Mouse (Mus musculus): ENCODE data around the gene Pga5.

Gene Pga5

DNA sequence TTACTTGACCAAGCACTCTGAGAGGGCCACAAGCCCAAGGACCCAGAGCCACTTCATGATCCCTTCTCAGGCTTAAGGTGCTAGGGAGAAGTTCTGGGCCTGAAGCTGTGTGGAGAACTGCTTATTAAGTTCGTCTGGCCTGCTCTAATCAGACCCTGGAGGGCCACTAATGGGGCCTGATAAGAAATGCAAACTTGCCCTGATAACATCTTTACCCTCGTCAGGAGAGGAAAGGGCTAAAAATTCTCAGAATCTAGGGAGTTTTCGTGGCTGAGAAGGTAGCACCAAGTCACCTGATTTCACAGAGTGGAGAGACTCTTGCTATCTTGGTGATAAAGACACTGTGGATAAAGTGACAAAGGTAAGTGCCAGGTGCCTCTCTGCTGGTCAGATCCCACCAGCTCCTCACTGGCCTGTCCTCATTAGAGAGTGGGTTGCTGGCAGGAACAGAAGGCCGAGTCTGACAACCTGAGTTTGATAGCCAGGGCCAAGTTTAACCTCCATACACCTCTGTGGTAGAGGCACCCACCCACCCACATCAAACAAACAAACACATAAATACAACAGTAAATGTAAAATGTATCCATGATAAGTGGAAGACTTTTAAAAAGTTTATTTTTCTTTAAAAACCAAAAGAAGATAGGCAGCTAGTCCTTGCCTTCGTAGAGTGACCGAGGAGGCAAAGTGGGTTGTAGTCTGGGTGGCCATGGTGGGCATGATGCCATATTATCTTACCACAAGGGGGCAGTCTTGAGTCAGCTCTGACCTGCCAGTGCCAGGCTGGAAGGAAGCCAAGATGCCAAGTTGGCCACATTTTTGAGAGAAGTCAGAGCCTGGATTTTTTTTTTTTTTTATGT, at the start of gene Pga5:
Gene Pga5, minus strand, starts transcription at position 157 of the 857 bp plus-strand sequence.
- DNase-seq: peak; percentile 79

DNA sequence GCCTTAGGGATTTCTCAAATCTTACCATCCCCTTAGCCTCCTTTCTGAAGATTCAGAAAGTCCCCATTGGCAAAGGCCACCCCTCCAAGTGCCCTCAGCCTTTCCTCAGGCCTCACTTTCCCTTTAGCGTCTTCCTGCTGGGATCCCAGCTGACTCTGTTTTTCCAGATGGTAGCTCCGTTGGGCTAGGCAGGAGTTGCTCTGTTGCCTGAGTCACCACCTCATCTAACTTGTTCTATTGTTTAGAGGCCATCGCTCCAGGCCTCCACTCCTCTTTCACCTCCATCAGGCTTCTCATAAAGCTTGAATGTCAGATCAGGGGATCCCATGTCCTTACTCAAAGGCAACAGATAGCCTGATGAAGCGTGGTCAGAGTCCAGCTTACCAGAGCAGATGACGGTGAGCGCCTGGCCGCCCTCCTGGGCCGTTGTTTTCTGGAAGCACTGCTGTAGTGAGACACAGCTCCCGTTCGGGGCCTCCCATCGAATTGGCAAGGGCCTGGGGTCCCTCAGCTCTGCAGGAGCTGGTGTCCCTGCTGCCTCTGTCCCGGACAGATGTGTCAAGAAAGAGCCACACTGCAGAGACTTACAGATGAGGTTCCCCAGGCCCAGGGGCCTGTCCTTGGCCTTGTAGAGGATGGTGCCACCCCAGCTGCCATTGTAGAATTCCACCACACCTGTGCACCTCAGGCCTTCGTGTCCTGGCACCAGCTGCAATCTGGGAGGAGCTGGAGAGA, 46.9 kb upstream of the Pga5 start:
- no peak for DNase-seq

DNA sequence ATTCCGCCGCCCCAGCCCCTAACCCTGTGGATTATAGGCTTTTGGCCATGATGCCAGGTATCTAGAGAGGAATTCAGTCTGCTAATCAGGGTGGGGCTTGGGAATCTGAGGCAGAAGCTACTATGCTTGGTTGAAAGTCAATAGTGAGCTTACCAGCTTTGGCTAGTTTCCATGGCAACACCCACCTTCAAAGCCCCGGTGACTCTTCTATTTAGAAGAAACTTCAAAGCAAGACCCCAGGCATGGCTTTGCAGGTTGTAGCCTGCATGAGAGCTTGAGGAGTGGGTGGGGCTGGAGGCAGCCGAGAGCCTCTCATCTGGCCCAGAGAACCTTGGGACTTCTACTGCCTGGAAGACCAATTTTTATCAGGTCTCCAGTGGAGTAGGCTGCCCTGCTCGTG, 45.8 kb upstream of the Pga5 start:
- DNase-seq: no peak

DNA sequence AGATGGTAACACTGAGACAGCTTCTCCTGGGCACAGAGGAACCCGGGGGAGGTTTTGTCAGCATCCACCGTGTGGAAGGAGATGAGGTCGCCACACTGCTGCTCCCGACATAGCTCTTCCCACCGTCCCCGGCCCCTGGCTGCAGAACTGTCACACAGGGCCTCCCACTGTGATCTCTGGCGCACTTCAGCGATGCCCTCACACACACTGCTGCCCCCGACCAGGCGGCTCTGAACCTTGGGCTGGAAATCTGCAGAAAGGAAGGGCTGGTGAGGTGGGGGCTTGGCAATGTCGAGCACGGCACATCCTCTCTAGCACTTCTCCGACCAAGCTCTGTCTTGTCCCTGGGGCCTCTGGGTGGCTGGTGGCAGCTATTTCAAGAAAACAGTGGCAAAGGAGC, 45.2 kb upstream of the Pga5 start:
- DNase-seq: no peak

DNA sequence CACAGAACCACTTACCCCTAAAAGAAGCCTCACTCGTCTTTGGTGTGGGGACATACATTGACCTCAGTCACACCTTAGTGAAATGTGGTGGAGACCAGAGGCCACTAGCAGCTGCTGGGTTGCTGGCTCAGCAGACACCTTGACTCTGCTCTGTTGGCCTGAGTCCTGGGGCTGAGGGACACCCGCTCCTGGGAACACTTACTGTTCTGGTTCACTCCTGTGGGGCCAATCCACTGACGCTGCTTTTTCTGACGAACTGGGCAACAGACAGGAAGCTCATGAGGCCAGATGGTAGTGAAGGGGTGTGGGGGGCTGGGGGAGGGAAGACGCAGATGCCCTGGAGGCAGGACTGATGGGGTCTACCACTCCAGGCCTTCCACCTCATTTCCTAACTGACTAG, 43.2 kb upstream of the Pga5 start:
- DNase-seq: no peak

DNA sequence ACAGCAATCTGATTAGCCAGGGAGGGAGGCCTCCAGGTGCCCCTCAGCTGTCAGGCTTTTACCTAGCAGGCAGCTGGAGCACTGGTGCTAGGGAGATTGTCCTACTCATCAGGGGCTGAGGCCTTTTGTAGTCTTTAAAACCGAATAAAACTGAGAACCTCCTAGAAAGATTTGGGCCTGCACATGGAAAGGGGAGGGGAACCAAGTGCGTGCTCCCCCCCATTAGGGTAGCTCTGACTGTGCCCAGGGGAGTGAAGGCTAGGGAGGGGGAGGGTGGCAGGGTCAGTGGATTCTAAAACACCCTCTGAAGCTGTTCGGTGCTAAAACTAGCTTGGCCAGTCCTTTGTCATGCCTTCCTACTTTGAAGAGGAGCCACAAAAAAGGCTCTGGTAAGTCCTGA, 42.7 kb upstream of the Pga5 start:
- no peak for DNase-seq

DNA sequence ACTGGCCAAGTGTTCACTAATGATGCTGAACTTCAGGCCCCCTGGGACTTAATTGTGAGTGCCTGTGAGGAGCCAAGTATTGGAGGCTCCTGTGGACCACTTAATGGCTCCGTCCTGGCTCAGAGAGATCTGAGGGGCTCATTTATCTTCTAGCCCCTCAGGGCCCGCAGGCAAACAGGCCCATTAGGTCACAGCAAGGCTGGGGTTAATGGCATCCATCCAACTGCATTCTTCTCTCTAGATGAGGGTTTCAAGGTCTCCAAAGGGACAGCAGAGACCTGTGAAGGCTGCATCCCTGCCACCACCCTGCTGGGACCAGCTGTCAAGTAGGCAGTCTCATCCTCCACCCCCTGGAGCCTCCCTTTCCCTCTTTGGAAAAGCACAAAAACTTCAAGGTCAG, 41.9 kb upstream of the Pga5 start:
- no peak for DNase-seq

DNA sequence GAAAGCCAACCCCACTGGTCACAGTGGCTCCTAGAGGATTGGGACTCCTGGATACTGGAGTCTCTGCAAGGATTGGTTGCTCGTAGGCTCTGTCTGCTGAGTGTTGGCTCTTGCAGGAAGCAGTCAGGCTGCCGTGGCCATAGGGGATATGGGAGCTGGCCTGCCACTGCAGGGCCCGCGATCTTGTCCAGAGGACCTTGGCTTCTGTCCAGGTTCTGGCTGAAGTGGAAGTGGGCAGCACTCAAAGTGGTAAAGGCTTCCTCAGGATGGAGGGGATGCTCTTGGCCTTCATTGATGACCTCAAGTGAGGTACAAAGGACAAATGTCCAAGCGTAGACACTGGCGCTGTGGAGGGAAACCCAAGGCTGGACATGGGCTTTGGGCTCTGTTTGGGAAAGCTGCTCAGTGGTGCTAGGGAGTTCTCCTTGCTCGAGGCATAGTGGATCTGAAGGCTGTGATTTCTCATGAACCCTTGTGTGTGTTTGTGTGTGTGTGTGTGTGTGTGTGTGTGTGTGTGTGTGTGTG, 40.4 kb upstream of the Pga5 start:
- DNase-seq: no peak

DNA sequence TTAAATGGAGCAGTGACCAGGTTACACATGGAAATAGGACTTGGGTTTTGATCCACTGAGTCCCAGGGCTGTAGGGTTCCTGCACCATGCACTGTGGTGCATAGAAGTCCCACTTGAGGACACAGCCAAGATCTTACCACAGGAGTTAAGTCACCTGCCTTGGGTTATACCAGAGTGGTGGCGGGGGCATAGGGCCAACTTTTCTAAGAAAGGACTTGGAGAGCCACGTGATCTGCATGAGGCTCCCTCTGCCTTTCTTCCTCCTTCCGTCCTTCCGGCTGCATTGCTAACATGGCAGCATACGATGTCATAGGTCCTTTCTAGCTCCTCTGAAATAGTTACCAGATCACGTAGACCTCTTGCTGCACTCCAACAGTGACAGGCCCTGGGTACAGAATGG, 37.6 kb upstream of the Pga5 start:
- DNase-seq: no peak

DNA sequence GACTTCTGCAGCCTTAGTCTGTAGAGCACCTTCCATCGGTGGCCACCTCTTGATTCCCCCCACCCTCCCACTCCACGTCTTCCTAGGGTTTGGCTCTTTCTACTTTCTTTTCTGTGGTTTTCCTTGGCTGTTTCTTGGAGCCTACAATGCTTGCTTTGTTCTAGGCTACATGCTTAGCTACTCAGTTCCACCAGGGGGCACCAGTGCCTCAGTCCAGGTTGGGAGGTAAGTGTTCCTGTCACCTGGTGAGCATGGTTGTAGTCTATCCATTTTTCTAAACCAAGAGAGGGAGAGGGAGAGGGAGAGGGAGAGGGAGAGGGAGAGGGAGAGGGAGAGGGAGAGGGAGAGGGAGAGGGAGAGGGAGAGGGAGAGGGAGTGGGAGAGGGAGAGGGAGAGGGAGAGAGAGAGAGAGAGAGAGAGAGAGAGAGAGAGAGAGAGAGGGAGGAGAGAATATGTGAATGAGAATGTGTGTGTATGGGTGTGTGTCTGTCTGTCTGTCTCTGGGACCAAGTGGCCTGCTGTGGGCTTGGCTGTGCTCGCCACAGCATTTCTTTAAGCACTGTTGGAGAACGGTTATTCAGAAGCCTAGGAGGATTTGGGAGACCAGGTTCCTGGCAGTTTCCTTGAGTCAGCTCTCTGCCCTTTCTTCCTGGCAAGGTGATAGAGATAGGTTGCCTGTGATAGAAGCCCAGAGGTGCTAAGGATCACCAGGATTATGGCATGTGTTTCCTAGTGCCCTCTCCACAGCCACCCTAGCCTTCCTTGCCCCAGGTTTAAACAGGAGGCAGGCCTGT, 37.0 kb upstream of the Pga5 start:
- DNase-seq: peak; percentile 85 to 87

DNA sequence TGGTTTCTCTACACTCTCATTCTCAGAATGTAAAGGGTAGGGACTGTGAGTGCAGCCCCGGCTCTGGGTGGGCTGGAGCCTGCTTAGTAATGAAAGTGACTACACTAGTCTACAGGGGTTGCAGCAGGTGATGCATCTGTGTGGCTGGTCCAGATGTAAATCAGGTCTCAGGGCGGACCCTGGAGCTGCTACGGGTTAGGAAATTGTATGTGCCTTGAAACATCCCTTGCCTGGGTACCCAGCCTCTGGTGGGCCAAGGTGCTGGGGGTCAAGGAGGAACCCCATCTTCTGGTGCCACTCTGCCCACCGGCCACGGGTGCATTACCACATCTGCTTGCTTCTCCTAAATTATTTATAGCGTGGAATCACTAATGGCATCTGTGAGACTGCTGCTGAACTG, 36.3 kb upstream of the Pga5 start:
- no peak for DNase-seq

DNA sequence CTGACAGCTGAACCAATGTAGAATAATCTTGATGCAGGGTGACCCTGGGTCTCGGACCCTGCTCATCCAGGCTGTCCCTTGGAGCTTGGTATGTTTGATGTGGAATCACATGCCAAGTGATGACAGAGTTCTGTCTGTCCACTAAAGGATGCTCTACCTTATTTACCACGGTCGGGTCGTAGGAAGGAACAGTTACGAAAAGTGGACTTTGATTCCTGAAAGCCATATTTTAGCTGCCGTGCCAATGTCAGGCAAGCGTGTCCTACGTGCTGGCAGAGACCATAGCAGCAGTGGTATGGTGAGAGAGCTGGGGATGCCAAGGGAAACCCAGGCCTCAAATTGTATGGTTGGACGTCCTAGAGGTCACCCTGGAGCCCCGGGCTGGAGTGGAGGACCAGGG, 35.7 kb upstream of the Pga5 start:
- DNase-seq: no peak

DNA sequence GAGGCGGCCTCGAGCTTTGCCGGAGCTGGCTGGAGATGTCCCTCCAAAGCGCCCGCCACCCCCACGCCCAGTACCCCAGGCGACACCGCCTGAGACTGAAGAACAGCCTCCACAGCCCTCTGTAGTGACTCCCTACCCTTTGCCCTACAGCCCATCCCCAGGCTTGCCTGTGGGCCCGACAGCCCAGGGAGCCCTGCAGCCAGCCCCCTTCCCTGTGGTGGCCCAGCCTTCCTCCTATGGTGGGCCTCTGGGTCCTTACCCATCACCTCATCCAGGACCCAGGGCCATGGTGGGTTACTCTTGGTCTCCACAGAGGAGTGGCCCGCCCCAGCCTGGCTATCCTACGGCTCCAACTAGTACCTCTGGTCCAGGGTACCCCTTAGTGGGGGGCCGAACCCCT, 34.8 kb upstream of the Pga5 start:
- DNase-seq: no peak

DNA sequence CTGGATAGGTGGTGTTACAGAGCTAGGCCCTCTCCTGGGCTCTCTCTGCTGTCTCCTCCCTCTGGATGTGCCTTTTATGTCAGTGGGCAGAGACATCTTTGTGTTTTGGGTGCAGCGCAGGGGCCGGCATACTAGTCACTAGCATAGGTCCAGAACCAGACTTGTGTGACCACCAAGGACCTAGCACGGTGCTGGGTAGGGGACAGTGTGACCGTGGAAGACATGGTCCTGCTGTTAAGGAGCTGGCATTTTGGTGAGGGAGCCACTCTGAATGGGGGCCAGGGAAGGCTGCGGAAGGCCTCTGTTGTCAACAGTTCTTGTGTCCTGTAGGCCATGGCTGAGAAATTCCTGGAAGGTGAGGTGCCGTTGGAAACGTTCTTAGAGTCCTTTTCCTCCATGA, 34.3 kb upstream of the Pga5 start:
- no peak for DNase-seq

DNA sequence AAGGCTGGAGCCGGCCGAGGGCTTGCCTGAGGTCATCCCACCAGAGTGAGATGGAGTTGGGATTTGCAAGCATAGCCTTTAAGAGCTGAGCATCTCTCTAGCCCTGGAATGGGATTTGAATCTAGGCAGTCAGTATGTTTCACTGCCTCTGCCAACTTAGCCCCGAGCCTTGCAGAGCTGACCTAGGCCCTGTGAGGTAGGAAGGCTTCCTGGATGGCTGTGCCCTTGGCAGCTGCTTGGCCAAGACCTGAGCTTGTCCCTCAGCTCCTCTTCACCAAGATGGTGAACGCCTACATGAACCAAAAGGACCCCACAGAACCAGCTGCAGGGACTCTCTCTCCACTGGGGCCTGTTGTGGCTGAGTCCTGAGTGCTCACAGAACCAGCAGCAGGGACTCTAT, 32.9 kb upstream of the Pga5 start:
- no peak for DNase-seq

DNA sequence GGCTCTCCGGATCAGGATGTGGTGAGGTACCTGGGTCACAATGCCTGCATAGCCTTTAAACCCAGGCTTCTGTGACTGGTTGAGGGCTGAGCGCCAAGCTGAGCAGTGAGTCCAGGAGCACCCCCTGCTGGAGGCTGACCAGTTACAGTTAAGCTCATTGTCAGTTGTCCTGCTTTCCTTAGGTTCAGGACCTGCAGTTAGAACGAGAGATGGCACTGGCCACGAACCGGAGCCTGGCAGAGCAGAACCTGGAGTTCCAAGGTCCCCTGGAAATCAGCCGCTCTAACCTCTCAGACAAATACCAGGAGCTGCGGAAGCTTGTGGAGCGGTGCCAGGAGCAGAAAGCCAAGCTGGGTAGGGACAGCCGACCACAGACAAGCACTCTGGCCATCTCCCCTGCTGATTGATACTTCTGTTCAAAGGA, 32.2 kb upstream of the Pga5 start:
- DNase-seq: peak; percentile 39

DNA sequence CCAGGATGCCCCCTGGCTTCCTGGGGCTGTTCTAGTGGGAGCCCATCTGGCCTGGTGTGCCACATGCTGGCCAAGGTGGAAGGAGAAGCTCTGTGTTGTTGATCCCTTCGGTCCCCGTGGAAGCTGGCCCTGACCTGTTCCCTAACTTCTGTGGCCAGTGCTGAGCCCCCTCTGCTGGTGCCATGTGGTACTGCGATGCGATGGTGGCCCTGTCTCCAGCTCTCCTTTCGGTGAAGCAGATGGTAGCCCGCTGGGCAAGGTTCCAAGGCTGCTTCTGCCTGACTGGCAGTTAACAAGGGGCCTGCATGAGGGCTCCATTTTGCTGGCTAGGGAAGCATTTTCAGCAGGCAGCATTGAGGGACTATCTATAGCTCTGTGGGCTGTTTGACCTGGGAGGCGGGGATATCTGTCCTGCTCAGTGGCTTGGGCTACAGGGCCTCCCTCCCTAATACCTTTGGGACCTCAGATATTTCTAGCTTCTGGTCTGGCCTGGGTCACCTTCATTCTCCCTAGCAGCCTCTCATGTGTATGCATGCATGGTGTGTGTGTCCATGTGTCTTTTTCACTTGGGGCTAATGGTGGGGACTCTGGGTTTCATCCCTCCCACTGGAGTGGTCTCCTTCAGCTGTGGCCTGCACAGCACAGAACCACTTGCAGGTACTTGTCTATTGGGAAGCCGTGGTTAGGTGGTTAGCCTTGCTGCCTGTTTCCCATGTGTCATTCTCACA, 31.7 kb upstream of the Pga5 start:
- peak; percentile 86 to 87 for DNase-seq

DNA sequence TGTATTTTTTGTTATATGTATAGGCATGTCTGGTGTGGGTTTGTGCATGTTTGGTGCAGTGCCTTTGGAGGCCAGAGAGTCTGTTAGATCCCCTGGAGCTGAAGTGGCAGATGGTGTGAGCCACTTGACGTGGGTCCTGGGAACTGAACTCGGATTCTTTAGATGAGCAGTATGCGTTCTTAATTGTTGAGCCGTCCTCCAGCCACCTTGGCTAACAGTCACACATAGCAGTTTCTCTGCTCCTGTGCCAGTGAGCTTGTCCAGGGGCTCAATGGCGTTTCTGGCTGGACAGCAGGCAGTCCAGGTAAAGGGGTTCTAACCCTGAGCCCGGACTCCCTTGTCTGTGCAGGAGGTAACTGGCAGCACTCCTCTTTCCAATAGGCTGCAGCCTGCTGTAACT, 31.0 kb upstream of the Pga5 start:
- DNase-seq: no peak

DNA sequence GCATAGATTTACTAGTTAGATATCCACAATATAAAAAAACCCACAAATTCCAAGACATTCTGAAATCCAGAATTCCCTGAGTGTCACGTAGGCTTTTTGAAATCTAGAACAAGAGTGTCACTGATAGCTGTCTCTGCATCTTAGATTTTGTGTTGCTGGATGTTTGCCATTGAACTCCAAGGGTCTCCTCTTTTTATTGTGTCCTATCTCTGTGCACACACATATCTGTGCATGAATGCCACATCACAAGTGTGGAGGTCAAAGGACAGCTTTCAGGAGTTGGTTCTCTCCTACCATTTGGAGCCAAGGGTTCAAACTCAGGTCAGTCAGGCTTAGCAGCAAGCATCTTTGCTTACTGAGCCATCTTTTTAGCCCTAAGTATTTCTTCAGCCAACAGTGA, 30.0 kb upstream of the Pga5 start:
- DNase-seq: no peak

DNA sequence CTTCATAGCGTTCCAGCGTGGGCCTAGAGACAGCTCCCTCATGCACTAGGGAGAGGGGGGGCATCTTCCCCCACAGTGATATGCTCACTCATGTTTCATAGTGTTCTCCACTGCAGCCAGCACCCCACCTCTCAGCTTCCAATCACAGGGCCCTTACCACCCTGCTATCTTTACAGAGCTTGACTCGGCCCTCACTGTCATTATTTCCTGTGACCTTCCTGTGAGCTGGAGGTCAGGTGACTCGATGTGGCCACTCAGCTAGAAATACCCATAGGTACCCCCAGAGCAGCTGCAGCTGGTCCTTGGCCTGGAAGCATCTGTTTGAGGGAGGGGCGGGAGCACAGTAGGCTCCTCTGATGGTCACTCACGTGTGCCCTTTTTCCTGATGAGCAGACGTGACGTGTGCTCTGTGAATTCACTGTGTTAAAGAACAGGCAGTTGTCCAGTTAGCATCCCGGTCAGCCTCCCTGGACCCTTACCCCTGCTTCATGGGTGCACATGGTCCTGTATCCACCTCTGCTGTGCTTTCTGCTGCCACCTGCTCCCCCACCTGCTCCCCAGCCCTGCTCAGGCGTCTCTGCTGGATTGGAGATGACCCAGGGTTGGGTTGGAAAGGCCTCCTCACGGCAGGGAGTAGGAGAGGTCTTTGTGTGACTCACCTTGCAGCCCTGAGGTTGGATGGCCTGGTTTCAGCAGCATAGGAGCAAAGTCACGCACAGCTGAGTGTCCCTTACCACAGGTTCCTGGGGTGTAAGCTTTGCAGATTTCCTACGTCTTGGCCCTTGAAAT, 29.4 kb upstream of the Pga5 start:
- DNase-seq: no peak

DNA sequence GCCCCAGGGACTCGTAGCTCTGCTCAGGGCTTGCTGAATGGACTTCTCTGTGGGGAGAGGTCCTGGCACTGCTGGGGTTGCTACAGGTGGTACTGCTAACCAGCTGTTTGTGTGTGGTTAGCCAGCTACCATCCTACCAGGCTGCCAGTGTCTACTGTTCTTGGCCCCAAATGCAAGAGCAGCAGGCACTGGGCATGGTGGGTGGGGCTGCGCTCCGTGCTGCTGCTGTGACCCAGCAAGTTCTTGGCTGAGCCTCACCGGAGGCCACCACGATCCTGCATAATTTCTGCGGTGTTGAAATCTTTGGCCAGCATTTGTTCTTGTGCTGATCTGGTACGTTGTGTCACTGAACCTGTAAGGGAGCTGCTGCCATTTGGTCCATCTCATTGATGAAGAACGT, 25.6 kb upstream of the Pga5 start:
- DNase-seq: no peak

DNA sequence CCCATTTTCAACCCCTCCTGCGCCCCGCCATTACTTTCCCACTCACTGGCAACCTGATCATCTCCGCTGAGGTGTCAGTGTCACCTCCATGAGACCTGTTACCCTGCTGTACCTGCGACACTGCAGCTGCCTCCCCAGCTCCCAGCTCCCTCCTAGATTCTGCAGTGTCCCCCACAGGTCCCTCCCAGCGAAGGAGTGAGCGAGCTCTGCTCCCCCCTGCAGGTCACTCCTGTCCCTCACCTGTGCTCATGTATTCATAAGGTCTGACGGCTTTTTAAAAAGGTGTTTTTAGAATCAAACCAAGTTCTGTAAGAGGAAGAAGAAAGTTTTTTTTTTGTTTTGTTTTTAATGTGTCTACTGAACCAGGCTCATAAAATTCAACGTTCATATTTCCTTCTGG, 24.3 kb upstream of the Pga5 start:
- DNase-seq: no peak
